Mouse (Mus musculus): ENCODE data around the gene Phactr1.

Gene Phactr1

DNA sequence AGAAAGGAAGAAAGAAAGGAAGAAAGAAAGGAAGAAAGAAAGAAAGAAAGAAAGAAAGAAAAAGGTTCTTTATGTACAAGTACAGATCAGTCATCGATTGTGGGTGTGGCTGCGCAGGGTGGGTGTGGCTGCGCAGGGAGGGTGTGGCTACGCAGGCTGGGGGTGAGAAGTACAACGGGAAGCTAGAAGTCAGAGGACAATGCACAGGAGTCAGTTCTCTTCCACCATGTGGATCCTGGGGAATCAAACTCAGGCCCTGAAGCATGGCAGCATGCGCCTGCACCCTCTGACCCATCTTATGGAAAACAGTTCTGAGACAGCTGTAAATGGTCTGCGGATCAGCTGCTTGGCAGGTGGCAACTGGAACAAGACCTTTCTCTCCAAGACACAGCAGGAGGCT is 500.7 kb downstream of the Phactr1 start:
- DNase-seq (ENCODE audit: low spot score in 2 of 2), result no peak

GRCm38 (mm10) chr13:43182465-43183201 is 502.2 kb downstream of the Phactr1 start:
- DNase-seq (ENCODE audit: low spot score in 2 of 2), result peak; percentile 64

DNA sequence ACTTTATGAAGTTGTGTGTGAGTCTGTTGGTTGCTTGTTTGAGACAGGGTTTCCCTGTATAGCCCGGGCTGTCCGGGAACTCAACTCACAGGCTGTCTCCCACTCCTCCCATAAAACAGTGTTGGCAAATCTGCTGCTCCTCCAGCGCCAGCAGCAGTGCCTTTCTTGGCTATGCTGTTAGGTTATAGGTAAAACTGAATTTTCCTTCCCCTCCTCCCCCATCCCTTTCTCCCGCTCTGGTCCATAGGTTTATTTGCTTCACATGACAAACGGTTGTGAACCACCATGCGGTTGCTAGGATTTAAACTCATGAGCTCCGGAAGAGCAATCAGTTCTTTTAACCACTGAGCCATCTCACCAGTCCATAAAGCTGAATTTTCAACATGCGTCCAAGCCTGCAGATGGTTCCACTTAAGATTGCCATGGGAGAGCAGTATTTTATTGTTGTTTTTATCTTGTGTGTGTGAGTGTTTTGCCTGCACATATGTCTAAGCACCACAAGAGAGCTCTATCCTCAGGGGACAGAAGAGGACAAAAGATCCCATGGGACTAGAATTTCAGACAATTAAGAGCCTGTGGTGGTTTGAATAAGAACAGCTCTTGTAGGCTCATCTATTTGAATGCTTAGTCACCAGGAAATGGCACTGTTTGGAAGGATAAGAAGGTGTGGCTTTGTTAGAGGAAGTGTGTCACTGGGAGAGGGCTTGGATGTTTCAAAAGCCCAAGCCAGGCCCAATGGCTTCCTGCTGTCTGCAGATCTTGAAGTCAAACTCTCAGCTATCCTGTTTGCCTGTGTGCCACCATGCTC is 503.0 kb downstream of the Phactr1 start:
- DNase-seq (ENCODE audit: low spot score in 2 of 2), result no peak

- no peak for DNase-seq (ENCODE audit: low spot score in 2 of 2)
Observed at GRCm38 (mm10) chr13:43187736-43188135, 507.3 kb downstream of the Phactr1 start.

All from urinary bladder, adult 18-20 months (tissue).